Mouse (Mus musculus): ENCODE data around the gene Sfta2. TPM values are rescaled to one million over a fixed set of nuclear protein-coding genes. Genes with fewer than 3 reads are reported as not detected.

Gene Sfta2
- polyA plus RNA-seq, 2 experiments: not detected

DNA sequence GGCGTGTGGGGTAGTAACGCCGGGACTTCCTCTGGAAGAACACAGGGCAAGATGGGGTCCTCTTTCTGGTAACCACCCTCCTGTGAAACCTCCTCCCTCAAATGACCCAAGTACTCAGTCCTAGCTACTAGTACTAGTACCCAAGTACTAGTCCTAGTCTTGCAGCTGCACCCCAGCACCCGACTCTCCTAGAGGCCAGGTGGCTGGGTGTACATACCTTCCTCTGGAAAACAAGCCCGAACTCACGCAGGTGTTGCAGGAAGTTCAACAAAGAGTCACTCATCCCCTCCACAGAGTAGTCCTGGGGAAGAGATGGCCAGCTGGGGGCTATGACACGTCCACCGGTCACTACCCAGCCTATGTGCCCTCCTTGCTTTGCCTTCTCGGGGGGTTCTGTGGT is 68.4 kb downstream of the Sfta2 start:
- Histone ChIP-seq H3K4me3 (ENCODE audit: insufficient read depth in 1 of 2, low read depth in 2 of 2, low read length in 2 of 2) (no peak overlapping the region), H3K9ac (replicated peaks) (no peak overlapping the region), H3K36me3 (replicated peaks; ENCODE audit: control insufficient read depth, insufficient read depth, low read depth) (no peaks in the 10 kb centered on the region), H3K4me2 (ENCODE audit: low read depth) (no peak overlapping the region), H3K4me1 (replicated peaks; ENCODE audit: control insufficient read depth in 2 of 2, insufficient read depth in 2 of 2, low read length in 1 of 2) (peaks cover 7 to 15% of the 10 kb centered on the region in 2 experiments; a peak in 3 of 4 replicates), H3K27ac (no peak overlapping the region), H3K9me3 (ENCODE audit: control insufficient read depth, low read length) (no peaks in the 10 kb centered on the region), H3K27me3 (ENCODE audit: control insufficient read depth, insufficient read depth, low read length) (no peaks in the 10 kb centered on the region)
- DNase-seq (ENCODE audit: low read depth in 3 of 3, low spot score in 3 of 3) (no peak), ATAC-seq (ENCODE audit: insufficient read depth) (no peak)
- 81% methylated on average over 9 of the region's 9 CpGs for WGBS (ENCODE audit: insufficient replicate concordance)
- TF ChIP-seq EP300 (IDR thresholded peaks at IDR 0.05; ENCODE audit: low read depth): no peak
- TF ChIP-seq CTCF (IDR thresholded peaks at IDR 0.05; ENCODE audit: low read depth): no peak

DNA sequence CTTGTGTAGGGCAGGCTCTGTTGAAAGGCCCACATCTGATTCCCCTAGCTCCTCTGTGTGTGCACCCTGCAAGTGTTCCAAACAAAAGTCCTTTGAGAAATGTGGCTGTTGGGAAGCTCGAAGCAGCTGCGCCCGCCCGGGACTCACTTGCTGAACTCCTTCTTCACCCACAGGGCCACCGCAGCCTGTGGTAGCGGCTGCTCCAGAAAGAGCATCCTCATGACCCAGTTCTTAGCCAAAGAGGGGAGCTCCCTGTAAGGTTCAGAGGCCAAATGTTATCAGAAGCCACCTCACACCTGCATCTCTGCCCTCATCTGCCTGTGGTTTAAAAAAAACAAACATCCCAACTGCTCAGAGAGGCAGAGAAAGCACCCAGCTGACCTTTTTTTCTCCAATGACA is 70.5 kb downstream of the Sfta2 start:
- ATAC-seq (ENCODE audit: insufficient read depth): no peak
- Histone ChIP-seq H3K4me3 (ENCODE audit: insufficient read depth in 1 of 2, low read depth in 2 of 2, low read length in 2 of 2) (no peak overlapping the region), H3K27me3 (ENCODE audit: control insufficient read depth, insufficient read depth, low read length) (no peaks in the 10 kb centered on the region), H3K9ac (replicated peaks) (no peak overlapping the region), H3K36me3 (replicated peaks; ENCODE audit: control insufficient read depth, insufficient read depth, low read depth) (no peaks in the 10 kb centered on the region), H3K4me2 (ENCODE audit: low read depth) (no peak overlapping the region), H3K9me3 (ENCODE audit: control insufficient read depth, low read length) (no peaks in the 10 kb centered on the region), H3K4me1 (replicated peaks; ENCODE audit: control insufficient read depth in 2 of 2, insufficient read depth in 2 of 2, low read length in 1 of 2) (peaks cover 5 to 12% of the 10 kb centered on the region in 2 experiments; a peak in 3 of 4 replicates), H3K27ac (no peak overlapping the region)
- DNase-seq (ENCODE audit: low read depth in 3 of 3, low spot score in 3 of 3): no peak
- WGBS (ENCODE audit: insufficient replicate concordance): 77% methylated on average over 6 of the region's 6 CpGs
- no peak for TF ChIP-seq EP300 (IDR thresholded peaks at IDR 0.05; ENCODE audit: low read depth)
- TF ChIP-seq CTCF (IDR thresholded peaks at IDR 0.05; ENCODE audit: low read depth): no peak

DNA sequence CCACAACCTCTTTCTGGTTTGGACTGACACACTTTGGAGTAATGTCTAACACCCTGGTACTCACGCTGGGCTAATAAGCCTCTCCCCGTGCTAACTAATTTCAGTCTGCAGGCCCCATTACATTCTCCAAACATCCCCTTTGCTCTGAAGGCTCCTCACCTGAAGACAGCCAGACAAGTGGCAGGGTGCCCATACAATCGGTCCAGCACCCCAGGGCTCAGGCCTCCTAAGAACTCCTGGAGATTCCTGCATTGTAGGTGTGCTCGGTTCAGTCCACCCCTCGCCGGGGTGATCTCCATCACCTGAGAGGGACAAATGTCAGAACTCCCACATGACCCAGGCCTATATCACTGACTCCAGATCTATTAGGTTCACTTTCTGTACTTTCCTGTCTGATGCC is 71.2 kb downstream of the Sfta2 start:
- no peaks in the 10 kb centered on the region for H3K9me3 ChIP-seq (ENCODE audit: control insufficient read depth, low read length)
- no peak overlapping the region for H3K9ac ChIP-seq (replicated peaks)
- H3K27ac ChIP-seq: no peak overlapping the region
- H3K27me3 ChIP-seq (ENCODE audit: control insufficient read depth, insufficient read depth, low read length): no peaks in the 10 kb centered on the region
- H3K4me2 ChIP-seq (ENCODE audit: low read depth): peak overlapping the region; percentile 63
- H3K36me3 ChIP-seq (replicated peaks; ENCODE audit: control insufficient read depth, insufficient read depth, low read depth): no peaks in the 10 kb centered on the region
- ATAC-seq (ENCODE audit: insufficient read depth) (no peak), DNase-seq (ENCODE audit: low read depth in 3 of 3, low spot score in 3 of 3) (no peak)
- H3K4me1 ChIP-seq (replicated peaks; ENCODE audit: control insufficient read depth in 2 of 2, insufficient read depth in 2 of 2, low read length in 1 of 2): peaks cover 4 to 12% of the 10 kb centered on the region in 2 experiments; a peak in 2 of 4 replicates
- TF ChIP-seq EP300 (IDR thresholded peaks at IDR 0.05; ENCODE audit: low read depth) (no peak), CTCF (IDR thresholded peaks at IDR 0.05; ENCODE audit: low read depth) (no peak)
- WGBS (ENCODE audit: insufficient replicate concordance): 89% methylated on average over 6 of the region's 6 CpGs
- no peak overlapping the region for H3K4me3 ChIP-seq (ENCODE audit: insufficient read depth in 1 of 2, low read depth in 2 of 2, low read length in 2 of 2)

DNA sequence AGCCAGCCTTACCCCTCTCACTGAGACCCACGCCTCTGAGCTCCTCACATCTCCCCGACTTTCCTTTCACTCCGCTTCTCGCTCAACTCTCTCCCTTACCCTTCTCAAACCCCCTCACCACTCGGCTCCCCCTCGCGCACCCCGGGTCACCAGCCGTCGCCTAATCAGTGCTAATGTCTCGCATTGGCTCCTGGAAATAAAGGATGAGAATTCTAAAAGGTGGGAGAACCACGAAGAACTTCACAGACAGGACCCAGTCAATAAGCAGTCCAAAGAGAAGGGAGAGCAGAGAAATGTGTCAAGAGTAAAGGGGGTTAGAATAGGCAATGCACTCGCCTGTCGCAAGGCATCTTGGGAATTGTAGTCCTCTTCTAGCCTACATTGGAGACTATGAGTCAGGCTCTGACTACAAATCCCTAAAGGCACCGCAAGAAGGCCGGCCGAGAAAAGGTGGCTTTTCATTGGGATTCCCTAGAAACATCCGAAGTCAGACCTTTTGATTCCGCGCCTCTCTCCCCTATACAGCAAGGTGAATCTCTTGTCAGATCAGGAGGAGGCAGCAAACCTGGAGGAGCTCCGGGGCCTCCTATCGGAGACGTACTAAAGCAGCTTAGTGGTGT is 72.2 kb downstream of the Sfta2 start, which contains the start of gene Gtf2h4:
TSS of gene Gtf2h4 (minus strand) at position 324 of the 620 bp plus-strand sequence.
- peak; percentile 99 for ATAC-seq (ENCODE audit: insufficient read depth)
- Histone ChIP-seq H3K27ac (no peak within 1 kb of the TSS), H3K27me3 (ENCODE audit: control insufficient read depth, insufficient read depth, low read length) (no peaks in the 10 kb centered on the region), H3K4me2 (ENCODE audit: low read depth) (peak within 1 kb of the TSS; percentile 63), H3K4me3 (ENCODE audit: insufficient read depth in 1 of 2, low read depth in 2 of 2, low read length in 2 of 2) (peak within 1 kb of the TSS; percentile 64 to 95), H3K9me3 (ENCODE audit: control insufficient read depth, low read length) (no peaks in the 10 kb centered on the region), H3K36me3 (replicated peaks; ENCODE audit: control insufficient read depth, insufficient read depth, low read depth) (no peaks in the 10 kb centered on the region), H3K9ac (replicated peaks) (peak within 1 kb of the TSS; percentile 77), H3K4me1 (replicated peaks; ENCODE audit: control insufficient read depth in 2 of 2, insufficient read depth in 2 of 2, low read length in 1 of 2) (peaks cover 4 to 9% of the 10 kb centered on the region in 2 experiments; a peak in 2 of 4 replicates)
- no peak for TF ChIP-seq EP300 (IDR thresholded peaks at IDR 0.05; ENCODE audit: low read depth)
- no peak for TF ChIP-seq CTCF (IDR thresholded peaks at IDR 0.05; ENCODE audit: low read depth)
- DNase-seq (ENCODE audit: low read depth in 3 of 3, low spot score in 3 of 3): peak; percentile 87 to 93 (median 90)
- WGBS (ENCODE audit: insufficient replicate concordance): 3% methylated on average over 23 of the region's 23 CpGs

DNA sequence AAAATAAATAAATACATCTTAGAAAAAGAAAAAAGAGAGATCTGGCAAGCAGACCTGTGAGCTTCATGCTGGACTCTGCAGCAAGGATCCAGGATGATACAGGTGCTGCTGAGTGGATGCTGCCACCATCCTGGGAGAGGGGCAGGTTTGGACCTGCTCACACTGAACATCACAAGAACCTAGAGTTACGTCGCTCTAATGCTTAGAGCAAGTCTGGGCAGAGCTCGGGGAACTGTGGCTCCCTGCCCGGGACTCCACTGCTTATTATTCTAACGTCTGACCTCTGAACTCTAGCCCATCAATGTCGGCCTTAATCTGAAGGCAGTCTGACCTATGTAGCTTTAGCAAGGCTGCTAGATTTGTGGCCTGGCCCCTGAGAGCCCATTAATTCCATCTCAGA is 79.2 kb downstream of the Sfta2 start:
- no peak for ATAC-seq (ENCODE audit: insufficient read depth)
- H3K9me3 ChIP-seq (ENCODE audit: control insufficient read depth, low read length): no peaks in the 10 kb centered on the region
- no peaks in the 10 kb centered on the region for H3K27me3 ChIP-seq (ENCODE audit: control insufficient read depth, insufficient read depth, low read length)

More for the DNA sequence above, 79.2 kb downstream of the Sfta2 start:
- WGBS (ENCODE audit: insufficient replicate concordance): 46% methylated on average over 6 of the region's 6 CpGs
- no peaks in the 10 kb centered on the region for H3K36me3 ChIP-seq (replicated peaks; ENCODE audit: control insufficient read depth, insufficient read depth, low read depth)
- H3K27ac ChIP-seq: no peak overlapping the region
- TF ChIP-seq EP300 (IDR thresholded peaks at IDR 0.05; ENCODE audit: low read depth): no peak
- TF ChIP-seq CTCF (IDR thresholded peaks at IDR 0.05; ENCODE audit: low read depth): no peak
- no peak overlapping the region for H3K4me2 ChIP-seq (ENCODE audit: low read depth)
- H3K4me1 ChIP-seq (replicated peaks; ENCODE audit: control insufficient read depth in 2 of 2, insufficient read depth in 2 of 2, low read length in 1 of 2): no peaks in the 10 kb centered on the region
- H3K9ac ChIP-seq (replicated peaks): no peak overlapping the region
- no peak for DNase-seq (ENCODE audit: low read depth in 3 of 3, low spot score in 3 of 3)
- no peak overlapping the region for H3K4me3 ChIP-seq (ENCODE audit: insufficient read depth in 1 of 2, low read depth in 2 of 2, low read length in 2 of 2)

Measured in liver, embryonic 14.5 days (tissue).